Mouse (Mus musculus): Measurements from ENCODE around the gene Orm1. TPM values are rescaled to one million over a fixed set of nuclear protein-coding genes. Genes with fewer than 3 reads are reported as not detected.
"Not testable (repeated sequence)": the region's sequence is repeated elsewhere in the genome, so short reads cannot be mapped to it uniquely, and the experiment has no call there.

Gene Orm1
- 1 to 10 TPM in 1 of 2 experiments, under 1 TPM in 1; 0.44 to 1.1 TPM for total RNA-seq (2021)

- intact Hi-C loops (cut with DNase I): no loop called here
These were observed at the start of gene Orm1 for GRCm38 (mm10) chr4:63344295-63344694. TSS of gene Orm1 (plus strand) at chr4:63344560.

DNA sequence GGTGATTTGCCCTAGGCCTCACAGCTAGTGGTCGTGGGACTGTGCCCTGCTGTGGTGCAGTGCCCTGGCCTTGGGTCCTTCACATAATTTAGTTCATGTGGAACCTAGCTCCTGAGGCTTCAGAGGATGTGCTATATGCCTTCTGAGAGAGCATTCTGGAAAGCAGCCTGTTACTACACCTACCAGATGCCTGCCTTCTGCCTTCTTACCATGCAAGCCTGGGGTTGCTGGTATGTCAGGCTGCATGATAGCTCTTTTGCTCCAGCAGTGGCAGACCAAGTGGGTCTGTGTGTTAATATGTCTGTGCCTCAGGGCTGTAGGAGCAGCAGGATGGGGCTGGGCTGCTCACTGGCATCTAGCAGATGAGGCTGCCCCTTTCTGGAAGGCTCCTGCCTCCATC lies 48.7 kb upstream of the Orm1 start:
- intact Hi-C loops (cut with DNase I): no loop called here
- no peak for DNase-seq (ENCODE audit: low spot score)

More at GRCm38 (mm10) chr4:63344295-63344694, at the start of gene Orm1:
- DNase-seq (ENCODE audit: low spot score): no peak

GRCm38 (mm10) chr4:63296263-63296662 lies 48.1 kb upstream of the Orm1 start:
- DNase-seq (ENCODE audit: low spot score): no peak
- intact Hi-C loops (cut with DNase I): no loop called here

GRCm38 (mm10) chr4:63296876-63297275 lies 47.5 kb upstream of the Orm1 start:
- intact Hi-C loops (cut with DNase I): no loop called here
- no peak for DNase-seq (ENCODE audit: low spot score)

DNA sequence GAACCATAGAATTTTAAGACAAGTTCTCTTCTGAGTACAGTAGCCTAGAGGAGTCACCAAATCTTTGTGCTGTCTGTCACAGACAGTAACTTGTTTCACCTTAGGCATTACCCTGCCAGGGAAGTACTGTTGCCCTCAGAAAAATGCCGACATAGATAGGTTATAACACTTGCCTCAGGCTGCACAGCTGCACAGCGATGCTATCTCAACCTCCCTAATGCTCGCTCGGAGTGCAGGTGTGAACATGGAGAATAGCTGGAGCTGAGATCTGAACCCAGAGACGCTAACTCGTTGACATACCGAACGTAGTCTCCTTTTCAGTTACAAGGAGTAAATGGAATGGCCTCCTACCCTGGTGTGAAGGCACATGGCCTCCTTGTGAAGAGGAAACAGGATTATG lies 46.2 kb upstream of the Orm1 start:
- intact Hi-C loops (cut with DNase I): no loop called here
- DNase-seq (ENCODE audit: low spot score): no peak

DNA sequence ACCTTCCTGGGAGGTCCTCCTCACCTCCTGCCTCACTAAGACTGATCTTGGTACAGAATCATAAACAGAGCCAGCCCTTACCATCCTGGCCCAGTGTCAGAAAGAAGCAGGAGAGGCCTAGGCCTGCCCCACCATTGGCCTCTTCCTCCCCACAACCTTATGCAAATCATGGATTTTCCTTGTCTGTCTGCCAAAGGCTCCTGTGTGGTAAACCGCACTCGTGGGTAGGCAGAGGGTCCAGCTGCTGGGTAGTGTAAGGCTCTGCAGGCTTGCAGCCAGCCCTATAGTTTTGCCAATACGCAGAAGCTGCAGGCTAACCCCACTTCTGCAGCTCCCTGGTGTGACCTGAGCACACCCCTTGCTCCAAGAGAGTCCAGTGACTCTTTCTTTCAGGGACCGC lies 41.7 kb upstream of the Orm1 start:
- intact Hi-C loops (cut with DNase I): no loop called here
- no peak for DNase-seq (ENCODE audit: low spot score)

DNA sequence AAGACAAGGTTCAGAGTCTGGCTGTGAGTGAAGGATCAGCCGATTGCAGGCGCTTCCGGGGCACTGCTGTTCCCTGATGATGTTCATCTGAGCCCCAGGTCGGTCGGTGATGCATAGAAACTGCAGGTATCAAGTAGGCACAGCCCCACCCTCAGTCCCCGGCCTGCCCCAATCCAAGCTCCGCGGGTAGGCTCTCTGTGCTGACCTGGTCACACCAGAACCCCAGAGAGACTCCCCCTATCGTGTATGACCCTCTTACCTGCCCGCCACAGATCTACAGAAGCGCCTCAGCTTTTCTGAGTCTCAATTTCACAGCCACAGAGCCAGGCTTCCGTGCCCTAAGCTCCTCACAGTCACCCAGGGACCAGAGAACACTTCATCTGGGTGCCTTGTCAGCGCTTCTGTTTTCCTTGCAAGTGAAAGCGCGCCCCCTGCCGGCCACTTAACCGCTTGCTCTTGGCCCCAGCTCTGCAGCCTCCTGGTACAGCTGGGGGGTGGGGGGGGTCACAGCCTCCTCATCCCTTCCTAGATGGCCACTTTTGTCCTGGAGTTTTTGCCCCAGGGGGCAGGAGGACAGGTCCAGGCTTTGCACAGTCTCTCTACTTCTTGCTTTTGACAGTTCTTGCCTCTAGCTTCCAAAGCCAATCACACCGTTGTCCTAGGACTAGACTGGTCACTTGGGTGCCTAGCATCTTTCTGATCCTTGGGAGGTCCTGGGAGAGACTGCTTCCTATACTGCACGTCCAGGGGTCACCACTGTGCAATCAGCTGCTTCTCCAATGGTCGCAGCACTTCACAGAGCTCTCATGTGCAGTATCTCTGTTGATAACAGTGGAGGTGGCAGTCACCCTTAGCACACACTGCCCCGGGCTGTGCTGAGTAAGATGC lies 36.9 kb upstream of the Orm1 start:
- DNase-seq (ENCODE audit: low spot score): peak; percentile 66
- intact Hi-C loops (cut with DNase I): loop anchor here (1.0 to 5.0 kb wide), 2 partner anchors 35 to 92 kb away; no protein-coding TSS in a partner anchor

DNA sequence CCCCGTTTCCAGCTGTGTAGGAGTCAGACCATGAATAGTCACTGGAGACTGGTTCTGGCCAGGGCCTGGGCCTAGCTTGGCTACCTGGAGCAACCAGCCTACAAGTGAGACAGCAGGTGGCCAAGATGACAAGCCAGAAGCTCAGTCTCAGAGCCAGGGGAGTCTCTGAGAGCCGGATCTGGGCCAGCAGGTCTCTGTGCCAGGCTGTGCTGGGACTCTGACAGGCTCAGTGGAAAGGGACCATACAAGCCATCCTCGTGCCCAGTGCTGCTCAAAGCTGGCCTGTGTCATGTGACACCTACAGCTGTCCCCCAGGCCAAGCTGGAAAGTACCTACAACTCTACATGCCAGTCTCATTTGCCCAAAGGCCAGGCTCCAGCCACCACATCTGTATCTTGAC lies 36.0 kb upstream of the Orm1 start:
- intact Hi-C loops (cut with DNase I): loop anchor here (5.0 kb wide), 1 partner anchor 36 kb away; no protein-coding TSS in a partner anchor
- no peak for DNase-seq (ENCODE audit: low spot score)

DNA sequence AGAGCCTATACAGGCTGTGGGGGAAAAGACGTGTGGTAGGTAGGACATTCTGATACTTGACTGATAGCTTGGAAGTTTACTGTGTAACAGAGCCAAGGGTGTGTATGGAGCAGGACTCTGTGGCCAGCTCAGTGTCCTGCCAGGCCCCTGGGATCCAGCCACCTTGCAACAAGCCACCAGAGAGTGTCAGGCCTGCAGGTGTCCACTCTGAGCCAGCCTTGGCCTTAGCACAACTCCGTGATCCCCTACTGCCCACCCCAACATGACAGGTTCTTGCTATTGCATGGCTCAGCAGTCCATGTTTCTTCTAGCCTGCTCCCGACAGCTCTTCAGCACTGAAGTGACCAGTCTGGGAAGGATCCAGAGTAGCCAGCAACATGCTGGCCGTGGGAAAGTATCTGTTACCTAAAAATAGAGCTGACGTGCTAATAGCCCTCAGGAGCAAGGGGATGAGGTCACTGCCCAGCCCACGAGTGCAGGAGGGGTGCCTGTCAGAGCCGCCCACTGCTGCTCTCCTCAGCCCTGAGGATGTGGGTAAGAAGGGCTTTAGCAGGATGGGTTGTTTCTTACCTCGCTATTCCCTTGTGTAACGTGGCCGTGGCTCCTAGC lies 34.0 kb upstream of the Orm1 start:
- DNase-seq (ENCODE audit: low spot score): peak; percentile 44
- intact Hi-C loops (cut with DNase I): no loop called here

- intact Hi-C loops (cut with DNase I): no loop called here
- DNase-seq (ENCODE audit: low spot score): no peak
These were observed 32.9 kb upstream of the Orm1 start for GRCm38 (mm10) chr4:63311426-63311825.

GRCm38 (mm10) chr4:63314063-63314462 lies 30.3 kb upstream of the Orm1 start:
- intact Hi-C loops (cut with DNase I): no loop called here
- no peak for DNase-seq (ENCODE audit: low spot score)

GRCm38 (mm10) chr4:63316076-63316746 lies 28.1 kb upstream of the Orm1 start:
- intact Hi-C loops (cut with DNase I): no loop called here
- peak; percentile 41 for DNase-seq (ENCODE audit: low spot score)

GRCm38 (mm10) chr4:63319566-63319965 lies 24.8 kb upstream of the Orm1 start:
- not testable (repeated sequence) for DNase-seq (ENCODE audit: low spot score)
- intact Hi-C loops (cut with DNase I): loop anchor here (1.0 kb wide), 1 partner anchor 138 kb away; no protein-coding TSS in a partner anchor

DNA sequence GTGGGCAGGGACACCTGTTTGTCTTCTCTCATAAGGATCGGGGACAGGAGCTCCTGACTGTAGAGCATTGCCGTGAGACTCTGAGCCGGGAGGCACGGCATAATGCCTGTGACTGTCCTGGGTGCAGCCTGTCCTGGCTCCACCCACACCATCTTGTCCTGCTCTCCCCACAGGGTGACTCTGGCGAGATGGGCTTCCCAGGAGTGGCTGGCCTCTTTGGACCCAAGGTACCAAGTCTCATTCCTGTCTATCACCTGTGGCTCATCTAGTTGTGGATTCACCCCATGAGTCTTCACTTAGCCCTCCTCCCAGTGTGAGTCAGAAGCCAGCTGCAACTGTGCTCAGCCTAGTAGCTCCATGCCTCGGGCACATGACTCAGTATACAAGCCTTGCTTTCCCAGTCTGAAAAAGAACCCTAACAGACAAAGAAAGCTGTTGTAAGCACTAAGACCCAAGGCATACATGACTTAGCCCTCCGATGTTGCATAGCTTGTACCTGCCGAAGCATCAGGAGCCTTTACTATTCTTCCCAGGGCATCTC lies 21.0 kb upstream of the Orm1 start:
- no peak for DNase-seq (ENCODE audit: low spot score)
- intact Hi-C loops (cut with DNase I): no loop called here

- DNase-seq (ENCODE audit: low spot score): no peak
- intact Hi-C loops (cut with DNase I): no loop called here
These were observed 11.0 kb upstream of the Orm1 start for GRCm38 (mm10) chr4:63333403-63333802.

GRCm38 (mm10) chr4:63338414-63339076 lies 5.8 kb upstream of the Orm1 start:
- intact Hi-C loops (cut with DNase I): no loop called here
- DNase-seq (ENCODE audit: low spot score): no peak

- no peak for DNase-seq (ENCODE audit: low spot score)
- intact Hi-C loops (cut with DNase I): no loop called here
These were observed 1.9 kb upstream of the Orm1 start for GRCm38 (mm10) chr4:63342491-63342890.

DNA sequence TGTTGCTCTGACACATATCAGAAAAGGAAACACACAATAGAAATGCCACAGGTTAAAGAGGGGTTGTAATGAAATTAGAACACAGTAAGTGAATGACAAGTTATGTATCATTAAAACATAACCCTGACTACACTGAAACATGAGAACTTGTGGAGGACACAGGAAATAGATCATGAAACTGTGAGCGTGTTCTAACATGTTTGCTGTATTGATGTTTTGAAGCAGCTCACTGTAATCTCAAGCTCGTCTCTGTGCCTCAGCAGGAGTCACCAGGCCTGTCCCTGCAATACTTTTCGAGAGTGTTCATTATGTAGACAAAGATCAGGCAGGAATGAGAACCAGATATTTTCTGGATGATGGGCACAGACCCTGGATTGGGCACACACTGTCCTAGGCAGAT lies 752 bp upstream of the Orm1 start:
- intact Hi-C loops (cut with DNase I): no loop called here
- DNase-seq (ENCODE audit: low spot score): no peak

DNA sequence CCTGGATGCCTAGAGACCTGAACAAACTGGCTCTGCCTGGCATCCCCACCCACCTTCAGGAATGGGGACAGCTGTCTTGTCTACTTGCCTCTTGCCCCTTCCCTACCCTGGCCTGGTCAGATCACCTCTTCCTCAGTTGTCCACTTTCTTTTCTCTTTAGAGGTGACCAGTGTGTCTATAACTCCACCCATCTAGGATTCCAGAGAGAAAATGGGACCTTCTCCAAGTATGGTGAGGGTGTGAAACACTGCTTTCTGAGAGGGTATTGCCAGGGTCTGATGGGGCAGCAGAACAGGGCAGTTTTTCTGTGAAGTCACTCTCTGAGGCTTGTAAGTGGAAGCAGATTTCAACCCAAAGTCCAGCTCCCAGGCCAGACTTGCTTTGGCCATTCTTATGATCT lies 901 bp downstream of the Orm1 start:
- intact Hi-C loops (cut with DNase I): no loop called here
- DNase-seq (ENCODE audit: low spot score): no peak

- no peak for DNase-seq (ENCODE audit: low spot score)
- intact Hi-C loops (cut with DNase I): no loop called here
These were observed 2.3 kb downstream of the Orm1 start for GRCm38 (mm10) chr4:63346659-63347058.

Measured in heart, postnatal 25 days (tissue).